ENCODE assay signal across 24 mouse cellular contexts in the genomic region with DNA sequence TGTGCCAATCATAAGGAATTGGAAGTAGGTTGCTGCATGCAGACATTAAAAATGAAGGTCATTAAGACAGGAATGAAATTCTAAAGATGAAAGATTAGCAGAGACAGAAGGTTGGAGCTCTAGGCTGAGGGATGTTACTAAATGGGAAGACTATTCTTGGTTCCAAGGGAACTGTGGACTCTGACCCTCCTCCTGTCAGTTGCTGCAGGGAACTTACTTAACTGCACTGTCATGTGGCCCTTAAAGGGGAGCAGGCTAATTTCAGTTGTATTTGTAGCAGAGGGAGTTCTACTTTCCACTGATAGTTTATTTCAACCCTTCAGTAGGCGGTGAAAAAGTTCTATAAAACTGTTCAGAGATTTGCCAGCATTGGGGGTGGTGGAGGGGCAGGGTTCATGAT. TPM values are rescaled to one million over a fixed set of nuclear protein-coding genes. Genes with fewer than 3 reads are reported as not detected.
DNase-seq lines count a peak whose midpoint lies in the region; ATAC-seq and TF ChIP-seq lines count a peak whose summit lies in the region.
"Had no signal": no experiment of that assay in that cellular context is flagged by ENCODE, and none has a peak within 500 bp of the region (broad histone marks: within the 10 kb centered on the region; RNA-seq: fewer than 3 reads in every experiment).

No protein-coding gene starts in this region.

- peak; percentile 2 to 42 for DNase-seq in adrenal gland, adult (ENCODE audit: inconsistent age in 2 of 2, low spot score in 1 of 2)
- no peak for DNase-seq in adrenal gland, adult 18-20 months (ENCODE audit: low spot score in 2 of 2)
- DNase-seq in kidney, adult 8-10 months: peak; percentile 49 to 66
- DNase-seq in liver, adult 2 months (ENCODE audit: extremely low read depth, low read depth, low spot score): peak; percentile 79
- no peak for DNase-seq in liver, postnatal 0 days
- DNase-seq in layer of hippocampus, postnatal 25 days (ENCODE audit: extremely low spot score in 1 of 2, low spot score in 1 of 2): no peak
- DNase-seq: adrenal gland, postnatal 14 days; cerebellum, adult 8-10 months; gastrocnemius, postnatal 14 days; heart, adult 2 months; left cerebral cortex, postnatal 4 days; lung, postnatal 4 days; thymus, postnatal 36 days had no signal

- H3K27me3 ChIP-seq in kidney, embryonic 16.5 days (ENCODE audit: insufficient read depth, low read length): no peaks in the 10 kb centered on the region
- H3K27me3 ChIP-seq in liver, adult 2 months (ENCODE audit: control insufficient read depth, insufficient read depth, low read length): no peaks in the 10 kb centered on the region
- H3K27me3 ChIP-seq in liver, postnatal 0 days (ENCODE audit: insufficient read depth, low read length): no peaks in the 10 kb centered on the region
- H3K27me3 ChIP-seq in hindbrain, embryonic 16.5 days (replicated peaks; ENCODE audit: control insufficient read depth, insufficient read depth, low read length): no peaks in the 10 kb centered on the region
- H3K27me3 ChIP-seq: embryonic facial prominence, embryonic 15.5 days; heart, embryonic 13.5 days; hindbrain, embryonic 13.5 days; limb, embryonic 15.5 days; liver, embryonic 15.5 days; neural tube, embryonic 15.5 days; stomach, embryonic 15.5 days had no signal

- WGBS in kidney, embryonic 16.5 days: 80% methylated on average over 1 of the region's 1 CpGs
- WGBS in liver, adult 2 months: 83% methylated on average over 1 of the region's 1 CpGs
- 76% methylated on average over 1 of the region's 1 CpGs for WGBS in liver, postnatal 0 days (ENCODE audit: insufficient replicate concordance)
- 94% methylated on average over 1 of the region's 1 CpGs for WGBS in hindbrain, embryonic 16.5 days

- no peak for TF ChIP-seq POLR2A in liver, adult 2 months (IDR thresholded peaks at IDR 0.05; ENCODE audit: extremely low read depth, insufficient read depth, low read length)

- H3K4me1 ChIP-seq in kidney, embryonic 16.5 days (ENCODE audit: insufficient read depth, low read length): no peaks in the 10 kb centered on the region
- H3K4me1 ChIP-seq in liver, adult 2 months (ENCODE audit: control insufficient read depth, insufficient read depth, low read length): peaks cover 3% of the 10 kb centered on the region
- H3K4me1 ChIP-seq in liver, postnatal 0 days (ENCODE audit: insufficient read depth): no peaks in the 10 kb centered on the region
- no peaks in the 10 kb centered on the region for H3K4me1 ChIP-seq in hindbrain, embryonic 16.5 days (ENCODE audit: control insufficient read depth, insufficient read depth, low read depth, low read length)
- H3K4me1 ChIP-seq: embryonic facial prominence, embryonic 15.5 days; limb, embryonic 15.5 days; neural tube, embryonic 15.5 days; stomach, embryonic 15.5 days had no signal

- H3K9ac ChIP-seq in kidney, embryonic 16.5 days (replicated peaks; ENCODE audit: low read length): no peak overlapping the region
- no peak overlapping the region for H3K9ac ChIP-seq in liver, adult 2 months (ENCODE audit: low read depth, low read length)
- no peak overlapping the region for H3K9ac ChIP-seq in liver, postnatal 0 days (replicated peaks)
- H3K9ac ChIP-seq in hindbrain, embryonic 16.5 days (ENCODE audit: low read depth, low read length): no peak overlapping the region
- H3K9ac ChIP-seq: embryonic facial prominence, embryonic 15.5 days; heart, embryonic 13.5 days; hindbrain, embryonic 13.5 days; limb, embryonic 15.5 days; liver, embryonic 15.5 days; neural tube, embryonic 15.5 days; stomach, embryonic 15.5 days had no signal

- H3K36me3 ChIP-seq in kidney, embryonic 16.5 days (ENCODE audit: insufficient read depth, low read length): no peaks in the 10 kb centered on the region
- H3K36me3 ChIP-seq in liver, adult 2 months (ENCODE audit: control insufficient read depth, insufficient read depth, low read length): peaks cover 30% of the 10 kb centered on the region
- H3K36me3 ChIP-seq in liver, postnatal 0 days (replicated peaks; ENCODE audit: insufficient read depth, low read length): no peaks in the 10 kb centered on the region; the same call in 1 of the 2 replicates
- H3K36me3 ChIP-seq in hindbrain, embryonic 16.5 days (ENCODE audit: control insufficient read depth, insufficient read depth, low read length): no peaks in the 10 kb centered on the region
- H3K36me3 ChIP-seq: embryonic facial prominence, embryonic 15.5 days; heart, embryonic 13.5 days; hindbrain, embryonic 13.5 days; limb, embryonic 15.5 days; liver, embryonic 15.5 days; stomach, embryonic 15.5 days had no signal

- TF ChIP-seq EP300 in liver, postnatal 0 days (IDR thresholded peaks at IDR 0.05; ENCODE audit: low read depth): no peak

- no peak overlapping the region for H3K4me3 ChIP-seq in kidney, embryonic 16.5 days (ENCODE audit: low read length)
- no peak overlapping the region for H3K4me3 ChIP-seq in liver, adult 2 months (ENCODE audit: insufficient read depth, low read depth, low read length)
- H3K4me3 ChIP-seq in liver, postnatal 0 days (ENCODE audit: low read depth, low read length): no peak overlapping the region
- H3K4me3 ChIP-seq in hindbrain, embryonic 16.5 days (ENCODE audit: low read length): no peak overlapping the region
- H3K4me3 ChIP-seq: embryonic facial prominence, embryonic 15.5 days; heart, adult 2 months; heart, embryonic 13.5 days; hindbrain, embryonic 13.5 days; limb, embryonic 15.5 days; liver, embryonic 15.5 days; neural tube, embryonic 15.5 days; stomach, embryonic 15.5 days had no signal

- no peaks in the 10 kb centered on the region for H3K9me3 ChIP-seq in kidney, embryonic 16.5 days (ENCODE audit: low read length)
- no peaks in the 10 kb centered on the region for H3K9me3 ChIP-seq in liver, postnatal 0 days (ENCODE audit: low read length)
- no peaks in the 10 kb centered on the region for H3K9me3 ChIP-seq in hindbrain, embryonic 16.5 days (ENCODE audit: control insufficient read depth, low read length)
- H3K9me3 ChIP-seq: embryonic facial prominence, embryonic 15.5 days; heart, embryonic 13.5 days; hindbrain, embryonic 13.5 days; limb, embryonic 15.5 days; liver, embryonic 15.5 days; neural tube, embryonic 15.5 days; stomach, embryonic 15.5 days had no signal

- no peak for ATAC-seq in kidney, embryonic 16.5 days (ENCODE audit: low FRiP score, low TSS enrichment)
- no peak for ATAC-seq in liver, postnatal 0 days
- ATAC-seq in hindbrain, embryonic 16.5 days: no peak
- ATAC-seq: forebrain, embryonic 14.5 days had no signal

- H3K79me2 ChIP-seq in liver, adult 2 months (ENCODE audit: control insufficient read depth, insufficient read depth, low read length): no peaks in the 10 kb centered on the region

- no peak for TF ChIP-seq CTCF in liver, adult 2 months (IDR thresholded peaks at IDR 0.05; ENCODE audit: low read depth, low read length)
- no peak for TF ChIP-seq CTCF in liver, postnatal 0 days (IDR thresholded peaks at IDR 0.05; ENCODE audit: low read depth)

- H3K4me2 ChIP-seq in kidney, embryonic 16.5 days (replicated peaks; ENCODE audit: low read depth, low read length): no peak overlapping the region
- H3K4me2 ChIP-seq in liver, postnatal 0 days (ENCODE audit: low read depth, low read length): no peak overlapping the region
- no peak overlapping the region for H3K4me2 ChIP-seq in hindbrain, embryonic 16.5 days (ENCODE audit: low read length)
- H3K4me2 ChIP-seq: embryonic facial prominence, embryonic 15.5 days; heart, embryonic 13.5 days; hindbrain, embryonic 13.5 days; limb, embryonic 15.5 days; liver, embryonic 15.5 days; midbrain, embryonic 11.5 days; neural tube, embryonic 15.5 days; stomach, embryonic 15.5 days had no signal

- no peak overlapping the region for H3K27ac ChIP-seq in kidney, embryonic 16.5 days (ENCODE audit: low read length)
- H3K27ac ChIP-seq in liver, adult 2 months (replicated peaks; ENCODE audit: insufficient read depth, low read depth, low read length): 0 out of 2 replicates have a peak overlapping the region, but pooled peaks have one; percentile 12
- H3K27ac ChIP-seq in liver, postnatal 0 days (ENCODE audit: low read depth): no peak overlapping the region
- H3K27ac ChIP-seq in hindbrain, embryonic 16.5 days (ENCODE audit: low read depth, low read length): no peak overlapping the region
- H3K27ac ChIP-seq: embryonic facial prominence, embryonic 15.5 days; heart, adult 2 months; heart, embryonic 13.5 days; hindbrain, embryonic 13.5 days; limb, embryonic 15.5 days; liver, embryonic 15.5 days; neural tube, embryonic 15.5 days; stomach, embryonic 15.5 days had no signal

RNA-seq across cellular contexts. Expression of a gene that starts 54.1 kb away (rescaled TPM):
- total RNA-seq in adrenal gland, adult 18-20 months (2021): 1 to 10 TPM in 1 of 2 experiments, under 1 TPM in 1; 0.77 to 1.3 TPM
- 0.96 and 1.1 TPM in 2 replicates for polyA plus RNA-seq in kidney, embryonic 16.5 days (2015; fragmentation: Nextera tagmentation; extraction: Ambion mirVana)
- total RNA-seq in liver, adult 2 months (2014; rRNA removed): 1.0 and 1.1 TPM in 2 replicates
- polyA plus RNA-seq in liver, adult 2 months (2012; rRNA removed): 0.14 and 0.20 TPM in 2 replicates
- 0.30 and 0.36 TPM in 2 replicates for polyA plus RNA-seq in liver, postnatal 0 days (2015; fragmentation: Nextera tagmentation; extraction: Ambion mirVana)
- 1.1 and 1.2 TPM in 2 replicates for polyA plus RNA-seq in hindbrain, embryonic 16.5 days (2015; fragmentation: Nextera tagmentation; extraction: Ambion mirVana)
- 1 to 10 TPM; 2.7 to 5.1 TPM for total RNA-seq in layer of hippocampus, postnatal 25 days (2021)

Comparison
In these comparisons a context has a peak if more than half of its experiments do, and no peak if none do; other contexts are left out.
1. DNase-seq: peak in adrenal gland, adult (2 of 2), kidney, adult 8-10 months (2 of 2) and liver, adult 2 months (single experiment); none in adrenal gland, adult 18-20 months (0 of 2), liver, postnatal 0 days (single experiment) and layer of hippocampus, postnatal 25 days (0 of 2).